Mouse (Mus musculus) intestine, embryonic 16.5 days (tissue): Measurements from ENCODE around the gene Arhgap21. TPM values are rescaled to one million over a fixed set of nuclear protein-coding genes. Genes with fewer than 3 reads are reported as not detected.
A peak's percentile ranks its signal among the peaks of the same experiment; 100 is the strongest.

Experiments
- ATAC-seq: fragments of 200-750 bp; cut with Nextera tagmentation; 2 replicates; pipeline ENCODE4 v1.8.0; 2017; ENCODE audit warnings: moderate TSS enrichment, moderate library complexity
- H3K27ac ChIP-seq: fragments of 300-500 bp; sonication (generic); 2 replicates; pipeline ENCODE4 v1.5.1; 2014; ENCODE audit warnings: mild to moderate bottlenecking, low read length
- H3K27me3 ChIP-seq: fragments of 300-500 bp; sonication (generic); replicated peaks from 2 replicates; pipeline ENCODE4 v1.6.1; 2014; ENCODE audit warnings: low read length, control low read depth, mixed read lengths; ENCODE audit not compliant: control insufficient read depth, insufficient read depth
- H3K36me3 ChIP-seq: fragments of 300-500 bp; sonication (generic); 2 replicates; pipeline ENCODE4 v1.6.1; 2014; ENCODE audit warnings: low read length, control low read depth; ENCODE audit not compliant: control insufficient read depth, insufficient read depth
- H3K4me1 ChIP-seq: fragments of 300-500 bp; sonication (generic); 2 replicates; pipeline ENCODE4 v1.6.1; 2014; ENCODE audit warnings: low read length, control low read depth, mixed read lengths; ENCODE audit not compliant: control insufficient read depth, insufficient read depth
- H3K4me2 ChIP-seq: fragments of 300-500 bp; sonication (generic); 2 replicates; pipeline ENCODE4 v1.6.1; 2014; ENCODE audit warnings: low read depth, low read length, control low read depth
- H3K4me3 ChIP-seq: fragments of 300-500 bp; sonication (generic); 2 replicates; pipeline ENCODE4 v1.5.1; 2014; ENCODE audit warnings: mild to moderate bottlenecking, low read length
- H3K9ac ChIP-seq: fragments of 300-500 bp; sonication (generic); 2 replicates; pipeline ENCODE4 v1.6.1; 2014; ENCODE audit warnings: low read depth, low read length
- H3K9me3 ChIP-seq: fragments of 300-500 bp; sonication (generic); 2 replicates; pipeline ENCODE4 v1.6.1; 2016; ENCODE audit warnings: low read length, control low read depth; ENCODE audit not compliant: control insufficient read depth
- WGBS: fragments of 180-500 bp; shearing (Covaris S2); extraction: QIAGEN DNeasy Blood & Tissue Kit; methylation state at CpG from one replicate; pipeline ENCODE4 v1.1.7; 2014; 5-methylcytosine and 5-hydroxymethylcytosine counted together
- polyA plus RNA-seq: library from polyadenylated mRNA; unstranded; fragments of >200 nt; fragmentation: Nextera tagmentation; extraction: Ambion mirVana; gene quantifications from 2 replicates; pipeline ENCODE4 v1.2.1, GENCODE M21; 2015

Gene Arhgap21
- polyA plus RNA-seq, 1 experiment from 2014 or later, result 7.4 TPM

- Histone ChIP-seq H3K9me3 (no peaks in the 10 kb centered on the region), H3K27me3 (no peaks in the 10 kb centered on the region), H3K4me3 (no peak overlapping the region), H3K9ac (no peak overlapping the region), H3K27ac (no peak overlapping the region), H3K36me3 (no peaks in the 10 kb centered on the region), H3K4me2 (no peak overlapping the region), H3K4me1 (no peaks in the 10 kb centered on the region)
- ATAC-seq, result no peak
- 88% methylated on average over 11 of the region's 11 CpGs for WGBS
These were observed 56.2 kb downstream of the Arhgap21 start for GRCm38 (mm10) chr2:20912348-20913018.

GRCm38 (mm10) chr2:20910446-20910845 lies 58.2 kb downstream of the Arhgap21 start:
- H3K4me1 ChIP-seq, result no peaks in the 10 kb centered on the region
- no peak overlapping the region for H3K9ac ChIP-seq
- ATAC-seq, result no peak
- WGBS, result 95% methylated on average over 3 of the region's 3 CpGs
- H3K27ac ChIP-seq, result no peak overlapping the region
- no peaks in the 10 kb centered on the region for H3K9me3 ChIP-seq
- no peak overlapping the region for H3K4me3 ChIP-seq
- no peak overlapping the region for H3K4me2 ChIP-seq
- no peaks in the 10 kb centered on the region for H3K27me3 ChIP-seq
- no peaks in the 10 kb centered on the region for H3K36me3 ChIP-seq

GRCm38 (mm10) chr2:20909404-20909803 lies 59.3 kb downstream of the Arhgap21 start:
- H3K9me3 ChIP-seq, result no peaks in the 10 kb centered on the region
- H3K27me3 ChIP-seq, result no peaks in the 10 kb centered on the region
- H3K4me1 ChIP-seq, result no peaks in the 10 kb centered on the region
- WGBS, result 54% methylated on average over 7 of the region's 7 CpGs
- no peaks in the 10 kb centered on the region for H3K36me3 ChIP-seq
- no peak overlapping the region for H3K4me3 ChIP-seq
- H3K9ac ChIP-seq, result no peak overlapping the region
- H3K27ac ChIP-seq, result no peak overlapping the region
- H3K4me2 ChIP-seq, result no peak overlapping the region
- no peak for ATAC-seq

DNA sequence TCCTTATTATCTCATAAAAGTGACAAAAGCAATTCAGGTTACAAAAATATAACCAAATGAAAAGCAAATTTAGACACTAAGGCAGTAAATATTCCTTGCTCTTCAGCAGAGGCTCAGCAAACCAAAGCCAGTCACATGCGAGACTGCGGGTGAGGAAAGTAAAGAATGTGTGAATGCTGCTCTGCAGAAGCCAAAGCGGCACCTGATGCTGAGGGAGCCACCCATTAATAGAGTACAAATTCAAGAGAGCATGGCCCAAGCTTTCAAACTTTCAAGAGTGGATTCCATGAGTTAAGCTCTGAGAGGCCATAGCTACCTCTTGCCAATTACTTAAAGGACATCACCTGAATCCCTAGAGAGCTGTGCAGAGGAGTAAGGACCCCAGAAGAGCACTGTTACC lies 61.4 kb downstream of the Arhgap21 start:
- H3K9me3 ChIP-seq, result no peaks in the 10 kb centered on the region
- 78% methylated on average over 3 of the region's 3 CpGs for whole genome bisulfite sequencing
- H3K27me3 ChIP-seq, result no peaks in the 10 kb centered on the region
- H3K4me1 ChIP-seq, result no peaks in the 10 kb centered on the region
- no peak overlapping the region for H3K27ac ChIP-seq
- no peak overlapping the region for H3K4me3 ChIP-seq
- no peaks in the 10 kb centered on the region for H3K36me3 ChIP-seq
- ATAC-seq, result no peak
- no peak overlapping the region for H3K9ac ChIP-seq
- no peak overlapping the region for H3K4me2 ChIP-seq

DNA sequence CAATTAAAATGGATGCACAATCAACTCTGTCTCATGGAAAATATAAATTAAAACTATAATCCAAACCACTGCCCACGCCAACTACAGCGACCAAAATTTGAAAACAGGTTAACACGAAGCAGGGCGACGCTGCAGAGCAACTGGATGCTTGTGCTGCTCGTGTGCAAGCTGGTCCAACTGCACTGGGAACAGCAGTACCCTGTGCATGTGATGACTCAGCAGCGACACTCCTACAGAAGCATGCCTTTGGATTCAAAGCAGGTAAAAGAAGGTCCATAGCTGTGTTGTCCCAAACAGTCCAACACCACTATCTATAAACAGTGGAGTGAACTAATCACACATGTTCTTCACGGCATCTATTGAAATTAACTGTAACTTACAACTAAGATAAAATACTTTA lies 63.3 kb downstream of the Arhgap21 start:
- Histone ChIP-seq H3K4me3 (no peak overlapping the region), H3K36me3 (no peaks in the 10 kb centered on the region), H3K9ac (no peak overlapping the region), H3K4me2 (no peak overlapping the region), H3K27ac (no peak overlapping the region), H3K9me3 (no peaks in the 10 kb centered on the region), H3K27me3 (no peaks in the 10 kb centered on the region), H3K4me1 (no peaks in the 10 kb centered on the region)
- ATAC-seq, result no peak
- 89% methylated on average over 8 of the region's 8 CpGs for WGBS

DNA sequence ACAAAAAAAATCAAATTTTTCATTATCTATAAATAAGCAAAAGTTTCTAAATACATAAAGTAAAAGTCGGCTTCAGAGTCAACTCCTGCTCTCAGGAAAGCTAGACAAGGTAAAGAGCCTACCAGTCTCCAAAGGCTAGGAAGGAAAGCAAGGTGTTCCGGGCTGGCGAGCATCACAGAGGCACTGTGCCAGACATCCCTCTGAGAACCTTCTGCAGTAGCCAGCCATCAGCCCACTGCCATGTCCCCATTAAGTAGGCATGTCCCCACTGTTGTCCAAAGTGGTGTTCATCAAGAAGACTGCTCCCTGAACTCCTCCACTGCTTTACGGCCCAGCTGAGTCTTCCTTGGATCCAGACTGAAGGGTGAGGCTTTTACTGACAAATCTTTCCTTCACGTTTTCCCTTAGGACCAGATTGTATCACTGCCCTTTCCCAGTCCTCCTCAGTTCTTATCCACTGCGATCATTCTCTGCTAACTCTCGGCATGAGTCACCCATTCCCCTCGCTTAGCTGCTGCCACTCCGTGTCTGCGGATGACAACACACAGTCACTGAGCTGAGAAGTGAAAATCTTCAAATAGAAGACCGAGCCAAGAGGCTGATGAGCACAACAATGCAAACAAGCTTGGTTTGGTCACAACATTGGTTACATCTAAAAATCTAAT lies 65.6 kb downstream of the Arhgap21 start:
- Histone ChIP-seq H3K4me3 (no peak overlapping the region), H3K4me2 (no peak overlapping the region), H3K27ac (no peak overlapping the region), H3K27me3 (no peaks in the 10 kb centered on the region), H3K9ac (no peak overlapping the region), H3K36me3 (no peaks in the 10 kb centered on the region), H3K9me3 (no peaks in the 10 kb centered on the region), H3K4me1 (no peaks in the 10 kb centered on the region)
- 85% methylated on average over 11 of the region's 11 CpGs for WGBS
- ATAC-seq, result no peak

- Histone ChIP-seq H3K27me3 (no peaks in the 10 kb centered on the region), H3K9ac (no peak overlapping the region), H3K4me1 (no peaks in the 10 kb centered on the region), H3K9me3 (no peaks in the 10 kb centered on the region), H3K4me2 (no peak overlapping the region), H3K36me3 (no peaks in the 10 kb centered on the region), H3K4me3 (no peak overlapping the region), H3K27ac (no peak overlapping the region)
- ATAC-seq, result no peak
- WGBS, result 90% methylated on average over 4 of the region's 4 CpGs
These were observed 66.8 kb downstream of the Arhgap21 start for GRCm38 (mm10) chr2:20901916-20902315.

GRCm38 (mm10) chr2:20899301-20899700 lies 69.4 kb downstream of the Arhgap21 start:
- no peak overlapping the region for H3K4me2 ChIP-seq
- H3K9me3 ChIP-seq, result no peaks in the 10 kb centered on the region
- ATAC-seq, result peak; percentile 41; the same call in 1 of the 2 replicates
- no peaks in the 10 kb centered on the region for H3K27me3 ChIP-seq
- H3K36me3 ChIP-seq, result no peaks in the 10 kb centered on the region
- no peak overlapping the region for H3K4me3 ChIP-seq
- no peak overlapping the region for H3K27ac ChIP-seq
- H3K9ac ChIP-seq, result no peak overlapping the region
- 68% methylated on average over 9 of the region's 9 CpGs for WGBS
- peaks cover 1% of the 10 kb centered on the region; the same call in 1 of the 2 replicates for H3K4me1 ChIP-seq

DNA sequence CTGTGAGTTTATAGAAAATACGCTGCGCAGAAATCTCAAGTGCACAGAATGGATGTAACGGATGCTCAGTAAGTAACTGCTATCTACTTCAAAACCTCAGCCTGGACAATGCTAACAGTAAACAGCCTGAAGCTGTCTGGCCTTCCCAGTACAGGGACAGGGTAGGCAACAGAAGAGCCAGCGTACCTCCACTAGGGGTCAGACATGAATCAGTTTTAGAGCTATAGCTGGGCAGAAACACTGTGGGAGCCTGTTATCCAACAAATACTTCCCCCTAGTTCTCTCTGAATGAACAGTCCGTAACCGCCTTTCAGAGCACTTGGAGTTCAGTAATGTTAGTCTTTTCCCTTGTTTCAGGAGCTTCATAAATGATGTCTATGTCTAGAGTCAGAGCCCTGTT lies 70.0 kb downstream of the Arhgap21 start:
- no peaks in the 10 kb centered on the region for H3K27me3 ChIP-seq
- no peak overlapping the region for H3K27ac ChIP-seq
- no peak overlapping the region for H3K4me3 ChIP-seq
- H3K4me1 ChIP-seq, result peaks cover 4% of the 10 kb centered on the region; the same call in 1 of the 2 replicates
- no peaks in the 10 kb centered on the region for H3K36me3 ChIP-seq
- WGBS, result 34% methylated on average over 6 of the region's 6 CpGs
- H3K4me2 ChIP-seq, result no peak overlapping the region
- no peaks in the 10 kb centered on the region for H3K9me3 ChIP-seq
- ATAC-seq, result peak; percentile 90
- H3K9ac ChIP-seq, result no peak overlapping the region
